Mouse (Mus musculus) liver, embryonic 14.5 days (tissue): ENCODE measurements around the gene Bves.

Experiments used
- CTCF ChIP-seq: IDR thresholded peaks from 2 replicates; pipeline ENCODE4 v1.5.1; 2016; ENCODE audit warnings: antibody characterized with exemption, low read depth, control low read depth
- EP300 ChIP-seq: IDR thresholded peaks from 2 replicates; pipeline ENCODE4 v1.6.1; 2016; ENCODE audit warnings: antibody characterized with exemption, low read depth

- no peak for TF ChIP-seq EP300
- no peak for TF ChIP-seq CTCF
Measured at GRCm38 (mm10) chr10:45320296-45320695, 15.3 kb upstream of the Bves start.
